27 mouse cellular contexts compared by ENCODE assay signal in the genomic region with DNA sequence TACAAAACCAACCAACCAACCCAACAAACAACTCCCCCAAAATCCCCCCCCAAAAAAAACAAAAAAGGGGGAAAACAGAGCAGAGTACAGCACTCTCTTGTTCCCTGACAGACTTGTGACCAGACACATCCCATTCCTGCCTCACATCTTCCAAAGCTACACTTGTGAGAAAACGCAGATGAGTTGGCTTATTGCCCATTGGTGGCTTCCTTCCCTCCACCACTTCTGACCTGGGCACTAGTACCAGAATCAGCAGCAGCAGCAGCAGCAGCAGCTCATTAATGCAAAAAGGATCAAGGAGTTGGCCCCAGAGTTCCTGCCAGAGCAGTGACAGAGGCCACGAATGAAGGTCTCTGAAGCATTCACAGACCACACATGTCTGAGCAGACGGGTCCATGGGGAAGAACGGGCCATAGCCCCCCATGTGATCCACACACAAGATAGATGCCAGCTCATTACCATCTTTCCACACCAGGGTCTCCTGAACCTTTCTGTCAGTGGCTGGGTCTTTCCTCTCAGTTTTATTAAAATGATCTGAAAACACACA. TPM values are rescaled to one million over a fixed set of nuclear protein-coding genes. Genes with fewer than 3 reads are reported as not detected.
A peak's percentile ranks its signal among the peaks of the same experiment; 100 is the strongest.
DNase-seq lines count a peak whose midpoint lies in the region; ATAC-seq lines count a peak whose summit lies in the region.
"Had no signal": no experiment of that assay in that cellular context is flagged by ENCODE, and none has a peak within 500 bp of the region (broad histone marks: within the 10 kb centered on the region; RNA-seq: fewer than 3 reads in every experiment).

No protein-coding gene starts in this region.

- H3K27ac ChIP-seq in forebrain, embryonic 16.5 days (ENCODE audit: low read length), result no peak overlapping the region
- no peak overlapping the region for H3K27ac ChIP-seq in forebrain, embryonic 11.5 days (ENCODE audit: low read depth, low read length)
- no peak overlapping the region for H3K27ac ChIP-seq in hindbrain, embryonic 14.5 days
- H3K27ac ChIP-seq in hindbrain, embryonic 11.5 days (ENCODE audit: low read depth, low read length), result no peak overlapping the region
- H3K27ac ChIP-seq in lung, embryonic 16.5 days (ENCODE audit: low read length), result no peak overlapping the region
- H3K27ac ChIP-seq: embryonic facial prominence, embryonic 10.5 days; embryonic facial prominence, embryonic 15.5 days; forebrain, embryonic 15.5 days; gastrocnemius, adult 2 months; hindbrain, embryonic 10.5 days; layer of hippocampus, adult 2 months; limb, embryonic 10.5 days; limb, embryonic 15.5 days; liver, embryonic 13.5 days; neural tube, embryonic 13.5 days had no signal

- 38% methylated on average over 4 of the region's 4 CpGs for WGBS in forebrain, embryonic 16.5 days
- WGBS in forebrain, embryonic 11.5 days, result 59% methylated on average over 4 of the region's 4 CpGs
- 29% methylated on average over 4 of the region's 4 CpGs for whole genome bisulfite sequencing in hindbrain, embryonic 14.5 days
- 56% methylated on average over 4 of the region's 4 CpGs for WGBS in hindbrain, embryonic 11.5 days
- 34% methylated on average over 4 of the region's 4 CpGs for WGBS in lung, embryonic 16.5 days

- no peaks in the 10 kb centered on the region for H3K9me3 ChIP-seq in forebrain, embryonic 16.5 days (ENCODE audit: control insufficient read depth, low read length)
- no peaks in the 10 kb centered on the region for H3K9me3 ChIP-seq in forebrain, embryonic 11.5 days (ENCODE audit: control insufficient read depth, low read length)
- no peaks in the 10 kb centered on the region for H3K9me3 ChIP-seq in hindbrain, embryonic 14.5 days (ENCODE audit: control insufficient read depth, low read length)
- no peaks in the 10 kb centered on the region for H3K9me3 ChIP-seq in hindbrain, embryonic 11.5 days (ENCODE audit: control insufficient read depth, low read length)
- H3K9me3 ChIP-seq in lung, embryonic 16.5 days (ENCODE audit: control insufficient read depth, low read length), result no peaks in the 10 kb centered on the region
- H3K9me3 ChIP-seq: embryonic facial prominence, embryonic 10.5 days; embryonic facial prominence, embryonic 15.5 days; forebrain, embryonic 15.5 days; hindbrain, embryonic 10.5 days; limb, embryonic 10.5 days; limb, embryonic 15.5 days; liver, embryonic 13.5 days; neural tube, embryonic 13.5 days had no signal

- H3K4me1 ChIP-seq in forebrain, embryonic 16.5 days (replicated peaks; ENCODE audit: control insufficient read depth, insufficient read depth, low read length), result peaks cover 10% of the 10 kb centered on the region; the same call in 1 of the 2 replicates
- H3K4me1 ChIP-seq in forebrain, embryonic 11.5 days (replicated peaks; ENCODE audit: control insufficient read depth, insufficient read depth, low read length), result no peaks in the 10 kb centered on the region
- H3K4me1 ChIP-seq in hindbrain, embryonic 14.5 days (replicated peaks; ENCODE audit: control insufficient read depth, insufficient read depth, low read length), result peaks cover 7% of the 10 kb centered on the region; the same call in 1 of the 2 replicates
- H3K4me1 ChIP-seq in hindbrain, embryonic 11.5 days (replicated peaks; ENCODE audit: control insufficient read depth, insufficient read depth, low read length), result 0 out of 2 replicates have a peak, but pooled peaks cover 2% of the 10 kb centered on the region
- H3K4me1 ChIP-seq in lung, embryonic 16.5 days (replicated peaks; ENCODE audit: control insufficient read depth, insufficient read depth, low read length), result no peaks in the 10 kb centered on the region
- H3K4me1 ChIP-seq: embryonic facial prominence, embryonic 15.5 days; liver, embryonic 13.5 days had no signal

- no peak for DNase-seq in forebrain, embryonic 11.5 days (ENCODE audit: low spot score)
- no peak for DNase-seq in hindbrain, embryonic 14.5 days (ENCODE audit: low spot score)
- no peak for DNase-seq in hindbrain, embryonic 11.5 days (ENCODE audit: low spot score)
- no peak for DNase-seq in lung, postnatal 14 days
- DNase-seq in brain, adult 2 months (ENCODE audit: low read depth, low spot score), result peak; percentile 7
- no peak for DNase-seq in right cerebral cortex, adult 2 months (ENCODE audit: low spot score in 2 of 2)
- DNase-seq: adrenal gland, postnatal 14 days; cerebellum, adult 18-20 months; gastrocnemius, adult 2 months; gastrocnemius, postnatal 36 days; heart, postnatal 14 days; kidney, adult 2 months; kidney, postnatal 36 days; liver, embryonic 13.5 days; lung, adult 18-20 months; lung, postnatal 36 days; thymus, postnatal 4 days had no signal

- H3K9ac ChIP-seq in forebrain, embryonic 16.5 days (replicated peaks; ENCODE audit: low read depth, low read length), result no peak overlapping the region
- H3K9ac ChIP-seq in forebrain, embryonic 11.5 days (ENCODE audit: low read length), result no peak overlapping the region
- no peak overlapping the region for H3K9ac ChIP-seq in hindbrain, embryonic 14.5 days
- H3K9ac ChIP-seq in hindbrain, embryonic 11.5 days (ENCODE audit: low read depth, low read length), result no peak overlapping the region
- H3K9ac ChIP-seq in lung, embryonic 16.5 days (ENCODE audit: low read length), result no peak overlapping the region
- H3K9ac ChIP-seq: embryonic facial prominence, embryonic 15.5 days; forebrain, embryonic 15.5 days; limb, embryonic 15.5 days; liver, embryonic 13.5 days; neural tube, embryonic 13.5 days had no signal

- no peak overlapping the region for H3K4me3 ChIP-seq in forebrain, embryonic 16.5 days (replicated peaks; ENCODE audit: low read length)
- H3K4me3 ChIP-seq in forebrain, embryonic 11.5 days (ENCODE audit: low read depth, low read length), result no peak overlapping the region
- H3K4me3 ChIP-seq in hindbrain, embryonic 14.5 days (replicated peaks; ENCODE audit: low read length), result no peak overlapping the region
- H3K4me3 ChIP-seq in hindbrain, embryonic 11.5 days (ENCODE audit: low read depth, low read length), result no peak overlapping the region
- H3K4me3 ChIP-seq in lung, embryonic 16.5 days (ENCODE audit: low read length), result no peak overlapping the region
- H3K4me3 ChIP-seq: embryonic facial prominence, embryonic 10.5 days; embryonic facial prominence, embryonic 15.5 days; forebrain, embryonic 15.5 days; gastrocnemius, adult 2 months; hindbrain, embryonic 10.5 days; layer of hippocampus, adult 2 months; limb, embryonic 10.5 days; limb, embryonic 15.5 days; liver, embryonic 13.5 days; neural tube, embryonic 13.5 days had no signal

- H3K4me2 ChIP-seq in forebrain, embryonic 16.5 days (ENCODE audit: low read length), result no peak overlapping the region
- no peak overlapping the region for H3K4me2 ChIP-seq in forebrain, embryonic 11.5 days (ENCODE audit: low read depth, low read length, severe bottlenecking)
- H3K4me2 ChIP-seq in hindbrain, embryonic 14.5 days (replicated peaks), result no peak overlapping the region
- H3K4me2 ChIP-seq in hindbrain, embryonic 11.5 days (replicated peaks; ENCODE audit: low read depth, low read length), result no peak overlapping the region
- H3K4me2 ChIP-seq in lung, embryonic 16.5 days (ENCODE audit: low read depth, low read length), result no peak overlapping the region
- H3K4me2 ChIP-seq: embryonic facial prominence, embryonic 15.5 days; forebrain, embryonic 15.5 days; limb, embryonic 15.5 days; liver, embryonic 13.5 days; neural tube, embryonic 13.5 days had no signal

- ATAC-seq in forebrain, embryonic 16.5 days, result peak; percentile 32; the same call in 1 of the 2 replicates
- no peak for ATAC-seq in forebrain, embryonic 11.5 days (replicated peaks; ENCODE audit: low FRiP score)
- ATAC-seq in hindbrain, embryonic 14.5 days (ENCODE audit: low FRiP score), result peak; percentile 35; the same call in 1 of the 2 replicates
- no peak for ATAC-seq in hindbrain, embryonic 11.5 days (ENCODE audit: low FRiP score)
- peak; percentile 51; the same call in 1 of the 2 replicates for ATAC-seq in lung, embryonic 16.5 days (ENCODE audit: low read depth)
- ATAC-seq: forebrain, embryonic 15.5 days had no signal

- H3K27me3 ChIP-seq in forebrain, embryonic 16.5 days (replicated peaks; ENCODE audit: control insufficient read depth, insufficient read depth, low read length), result no peaks in the 10 kb centered on the region
- H3K27me3 ChIP-seq in forebrain, embryonic 11.5 days (ENCODE audit: control insufficient read depth, insufficient read depth, low read length), result no peaks in the 10 kb centered on the region
- H3K27me3 ChIP-seq in hindbrain, embryonic 14.5 days (ENCODE audit: control insufficient read depth, insufficient read depth, low read length), result no peaks in the 10 kb centered on the region
- H3K27me3 ChIP-seq in hindbrain, embryonic 11.5 days (ENCODE audit: control insufficient read depth, insufficient read depth, low read length), result no peaks in the 10 kb centered on the region
- H3K27me3 ChIP-seq in lung, embryonic 16.5 days (ENCODE audit: control insufficient read depth, insufficient read depth, low read depth, low read length), result no peaks in the 10 kb centered on the region
- H3K27me3 ChIP-seq: embryonic facial prominence, embryonic 15.5 days; forebrain, embryonic 15.5 days; limb, embryonic 15.5 days; liver, embryonic 13.5 days; neural tube, embryonic 13.5 days had no signal

- H3K36me3 ChIP-seq in forebrain, embryonic 16.5 days (ENCODE audit: control insufficient read depth, insufficient read depth), result no peaks in the 10 kb centered on the region
- no peaks in the 10 kb centered on the region for H3K36me3 ChIP-seq in forebrain, embryonic 11.5 days (ENCODE audit: control insufficient read depth, insufficient read depth, low read length)
- H3K36me3 ChIP-seq in hindbrain, embryonic 14.5 days (replicated peaks; ENCODE audit: control insufficient read depth, insufficient read depth), result no peaks in the 10 kb centered on the region
- H3K36me3 ChIP-seq in hindbrain, embryonic 11.5 days (ENCODE audit: control insufficient read depth, insufficient read depth, low read length), result no peaks in the 10 kb centered on the region
- no peaks in the 10 kb centered on the region for H3K36me3 ChIP-seq in lung, embryonic 16.5 days (ENCODE audit: control insufficient read depth, insufficient read depth, low read length)
- H3K36me3 ChIP-seq: embryonic facial prominence, embryonic 10.5 days; embryonic facial prominence, embryonic 15.5 days; forebrain, embryonic 15.5 days; hindbrain, embryonic 10.5 days; limb, embryonic 10.5 days; limb, embryonic 15.5 days; liver, embryonic 13.5 days; neural tube, embryonic 13.5 days had no signal

RNA-seq across cellular contexts. Expression of a gene that starts 35.3 kb away (rescaled TPM):
- 142 and 146 TPM in 2 replicates for polyA plus RNA-seq in forebrain, embryonic 16.5 days (2015; fragmentation: Nextera tagmentation; extraction: Ambion mirVana)
- polyA plus RNA-seq in forebrain, embryonic 11.5 days (2014; fragmentation: Nextera tagmentation; extraction: Ambion mirVana), result 136 and 141 TPM in 2 replicates
- polyA plus RNA-seq in hindbrain, embryonic 14.5 days (2014; fragmentation: Nextera tagmentation; extraction: Ambion mirVana), result 117 and 140 TPM in 2 replicates
- 108 and 123 TPM in 2 replicates for polyA plus RNA-seq in hindbrain, embryonic 11.5 days (2014; fragmentation: Nextera tagmentation; extraction: Ambion mirVana)
- 77.3 and 92.6 TPM in 2 replicates for polyA plus RNA-seq in lung, embryonic 16.5 days (2015; fragmentation: Nextera tagmentation; extraction: Ambion mirVana)

RNA-seq across cellular contexts. Expression of a gene that starts 36.5 kb away (rescaled TPM):
- polyA plus RNA-seq in forebrain, embryonic 16.5 days (2015; fragmentation: Nextera tagmentation; extraction: Ambion mirVana), result 22.9 TPM in 2 replicates
- polyA plus RNA-seq in forebrain, embryonic 11.5 days (2014; fragmentation: Nextera tagmentation; extraction: Ambion mirVana), result 11.5 and 11.6 TPM in 2 replicates
- polyA plus RNA-seq in hindbrain, embryonic 14.5 days (2014; fragmentation: Nextera tagmentation; extraction: Ambion mirVana), result 17.1 and 20.3 TPM in 2 replicates
- 9.1 and 16.8 TPM in 2 replicates for polyA plus RNA-seq in hindbrain, embryonic 11.5 days (2014; fragmentation: Nextera tagmentation; extraction: Ambion mirVana)
- 4.6 and 4.8 TPM in 2 replicates for polyA plus RNA-seq in lung, embryonic 16.5 days (2015; fragmentation: Nextera tagmentation; extraction: Ambion mirVana)

Comparison
In these comparisons a context has a peak if more than half of its experiments do, and no peak if none do; other contexts are left out.
1. ATAC-seq: peak in forebrain, embryonic 16.5 days (single experiment), hindbrain, embryonic 14.5 days (single experiment) and lung, embryonic 16.5 days (single experiment); none in forebrain, embryonic 11.5 days (single experiment) and hindbrain, embryonic 11.5 days (single experiment).